Mouse (Mus musculus) midbrain, embryonic 12.5 days (tissue): ENCODE results near the gene Fpr3. TPM values are rescaled to one million over a fixed set of nuclear protein-coding genes. Genes with fewer than 3 reads are reported as not detected.
"Not testable (repeated sequence)": the region's sequence is repeated elsewhere in the genome, so short reads cannot be mapped to it uniquely, and the experiment has no call there.

Experiments
- ATAC-seq: fragments of 200-750 bp; cut with Nextera tagmentation; 2 replicates; pipeline ENCODE4 v1.8.0; 2017; ENCODE audit warnings: low read depth, moderate TSS enrichment, moderate library complexity; ENCODE audit not compliant: low FRiP score
- H3K27ac ChIP-seq: fragments of 300-500 bp; sonication (generic); replicated peaks from 2 replicates; pipeline ENCODE4 v1.5.1; 2016; ENCODE audit warnings: mild to moderate bottlenecking
- H3K27me3 ChIP-seq: fragments of 300-500 bp; sonication (generic); 2 replicates; pipeline ENCODE4 v1.6.1; 2016; ENCODE audit warnings: mild to moderate bottlenecking
- H3K36me3 ChIP-seq: fragments of 300-500 bp; sonication (generic); 2 replicates; pipeline ENCODE4 v1.6.1; 2016
- H3K4me1 ChIP-seq: fragments of 300-500 bp; sonication (generic); 2 replicates; pipeline ENCODE4 v1.6.1; 2016
- H3K4me2 ChIP-seq: fragments of 300-500 bp; sonication (generic); replicated peaks from 2 replicates; pipeline ENCODE4 v1.6.1; 2016; ENCODE audit warnings: mild to moderate bottlenecking, moderate library complexity
- H3K4me3 ChIP-seq: fragments of 300-500 bp; sonication (generic); 2 replicates; pipeline ENCODE4 v1.5.1; 2016; ENCODE audit warnings: mild to moderate bottlenecking
- H3K9ac ChIP-seq: fragments of 300-500 bp; sonication (generic); replicated peaks from 2 replicates; pipeline ENCODE4 v1.6.1; 2016; ENCODE audit warnings: mild to moderate bottlenecking, moderate library complexity
- H3K9me3 ChIP-seq: fragments of 300-500 bp; sonication (generic); 2 replicates; pipeline ENCODE4 v1.6.1; 2016; ENCODE audit warnings: mild to moderate bottlenecking
- WGBS: fragments of 180-500 bp; shearing (Covaris S2); methylation state at CpG from one replicate; pipeline ENCODE4 v1.1.7; 2016; 5-methylcytosine and 5-hydroxymethylcytosine counted together
- polyA plus RNA-seq: library from polyadenylated mRNA; unstranded; fragments of >200 nt; fragmentation: Nextera tagmentation; extraction: Ambion mirVana; gene quantifications from 2 replicates; pipeline ENCODE4 v1.2.1, GENCODE M21; 2016

The Fpr3 gene
- not detected in 2 replicates for polyA plus RNA-seq

GRCm38 (mm10) chr17:17887774-17888248, at the start of gene Fpr3, which contains the start of gene Fpr2:
Gene Fpr3, plus strand, starts transcription at chr17:17887852.
Gene Fpr2, plus strand, starts transcription at chr17:17887824.
- H3K36me3 ChIP-seq = no peaks in the 10 kb centered on the region
- no peaks in the 10 kb centered on the region for H3K27me3 ChIP-seq
- H3K27ac ChIP-seq = no peak within 1 kb of the TSS
- H3K9ac ChIP-seq = no peak within 1 kb of the TSS
- no peak within 1 kb of the TSS for H3K4me3 ChIP-seq
- ATAC-seq = no peak
- no peak within 1 kb of the TSS for H3K4me2 ChIP-seq
- no peaks in the 10 kb centered on the region for H3K9me3 ChIP-seq
- 59% methylated on average over 1 of the region's 1 CpGs for WGBS
- no peaks in the 10 kb centered on the region for H3K4me1 ChIP-seq

GRCm38 (mm10) chr17:17837919-17838701, 49.5 kb upstream of the Fpr3 start:
- peak overlapping the region; percentile 83 for H3K27ac ChIP-seq
- H3K36me3 ChIP-seq = peaks cover 43% of the 10 kb centered on the region
- H3K4me1 ChIP-seq = peaks cover 50% of the 10 kb centered on the region

GRCm38 (mm10) chr17:17839276-17839675, 48.4 kb upstream of the Fpr3 start:
- 94% methylated on average over 2 of the region's 2 CpGs for WGBS

More at GRCm38 (mm10) chr17:17837919-17838701, 49.5 kb upstream of the Fpr3 start:
- peak; percentile 97 for ATAC-seq
- H3K4me3 ChIP-seq = peak overlapping the region; percentile 51
- peak overlapping the region; percentile 62 for H3K9ac ChIP-seq
- under 1% methylated on average over 41 of the region's 43 CpGs for WGBS
- no peaks in the 10 kb centered on the region for H3K9me3 ChIP-seq
- H3K4me2 ChIP-seq = peak overlapping the region; percentile 66
- H3K27me3 ChIP-seq = no peaks in the 10 kb centered on the region

GRCm38 (mm10) chr17:17840796-17841195, 46.9 kb upstream of the Fpr3 start:
- H3K27ac ChIP-seq = no peak overlapping the region
- ATAC-seq = no peak
- H3K4me1 ChIP-seq = peaks cover 29% of the 10 kb centered on the region
- H3K36me3 ChIP-seq = peaks cover 33% of the 10 kb centered on the region
- no peaks in the 10 kb centered on the region for H3K9me3 ChIP-seq
- H3K4me3 ChIP-seq = no peak overlapping the region
- WGBS = 93% methylated on average over 7 of the region's 7 CpGs
- no peaks in the 10 kb centered on the region for H3K27me3 ChIP-seq
- no peak overlapping the region for H3K4me2 ChIP-seq
- no peak overlapping the region for H3K9ac ChIP-seq

More at GRCm38 (mm10) chr17:17839276-17839675, 48.4 kb upstream of the Fpr3 start:
- H3K4me2 ChIP-seq = no peak overlapping the region
- peaks cover 34% of the 10 kb centered on the region for H3K36me3 ChIP-seq
- no peak overlapping the region for H3K27ac ChIP-seq
- H3K9me3 ChIP-seq = no peaks in the 10 kb centered on the region
- no peak for ATAC-seq
- H3K4me3 ChIP-seq = no peak overlapping the region
- no peak overlapping the region for H3K9ac ChIP-seq
- peaks cover 42% of the 10 kb centered on the region for H3K4me1 ChIP-seq
- H3K27me3 ChIP-seq = no peaks in the 10 kb centered on the region

GRCm38 (mm10) chr17:17843534-17844261, 44.0 kb upstream of the Fpr3 start:
- Histone ChIP-seq H3K4me2 (no peak overlapping the region), H3K9ac (no peak overlapping the region), H3K27me3 (peaks cover 4% of the 10 kb centered on the region; the same call in 1 of the 2 replicates), H3K4me1 (peaks cover 7% of the 10 kb centered on the region), H3K27ac (no peak overlapping the region), H3K4me3 (no peak overlapping the region), H3K9me3 (no peaks in the 10 kb centered on the region), H3K36me3 (peaks cover 25% of the 10 kb centered on the region)
- 79% methylated on average over 27 of the region's 27 CpGs for WGBS
- peak; percentile 47 for ATAC-seq

GRCm38 (mm10) chr17:17844606-17845005, 43.0 kb upstream of the Fpr3 start:
- H3K9me3 ChIP-seq, ATAC-seq, H3K27me3 ChIP-seq, H3K9ac ChIP-seq, H3K4me3 ChIP-seq, H3K4me2 ChIP-seq, H3K27ac ChIP-seq, H3K4me1 ChIP-seq: not testable (repeated sequence)
- H3K36me3 ChIP-seq = peaks cover 21% of the 10 kb centered on the region
- 85% methylated on average over 3 of the region's 3 CpGs for WGBS

- no peak overlapping the region for H3K27ac ChIP-seq
- no peaks in the 10 kb centered on the region; the same call in 1 of the 2 replicates for H3K4me1 ChIP-seq
- H3K9ac ChIP-seq = no peak overlapping the region
- H3K36me3 ChIP-seq = peaks cover 13% of the 10 kb centered on the region
- H3K9me3 ChIP-seq = no peaks in the 10 kb centered on the region
- H3K4me2 ChIP-seq = no peak overlapping the region
- 76% methylated on average over 10 of the region's 10 CpGs for WGBS
- no peak for ATAC-seq
- H3K27me3 ChIP-seq = peaks cover 15% of the 10 kb centered on the region
- no peak overlapping the region for H3K4me3 ChIP-seq
These were observed 42.2 kb upstream of the Fpr3 start for GRCm38 (mm10) chr17:17845187-17846027.

- WGBS = 87% methylated on average over 2 of the region's 2 CpGs
- Histone ChIP-seq H3K36me3 (no peaks in the 10 kb centered on the region), H3K4me3 (no peak overlapping the region), H3K4me2 (no peak overlapping the region), H3K9me3 (no peaks in the 10 kb centered on the region), H3K27me3 (peaks cover 16% of the 10 kb centered on the region), H3K4me1 (no peaks in the 10 kb centered on the region; the same call in 1 of the 2 replicates), H3K9ac (no peak overlapping the region), H3K27ac (no peak overlapping the region)
- no peak for ATAC-seq
These were observed 38.7 kb upstream of the Fpr3 start for GRCm38 (mm10) chr17:17848988-17849387.

- H3K27me3 ChIP-seq = peaks cover 16% of the 10 kb centered on the region
- peak; percentile 44 for ATAC-seq
- H3K4me2 ChIP-seq = peak overlapping the region; percentile 30
- no peaks in the 10 kb centered on the region; the same call in 1 of the 2 replicates for H3K4me1 ChIP-seq
- H3K9ac ChIP-seq = no peak overlapping the region
- H3K9me3 ChIP-seq = no peaks in the 10 kb centered on the region
- H3K4me3 ChIP-seq = no peak overlapping the region
- WGBS = 19% methylated on average over 55 of the region's 55 CpGs
- no peaks in the 10 kb centered on the region for H3K36me3 ChIP-seq
- H3K27ac ChIP-seq = no peak overlapping the region
These were observed 37.5 kb upstream of the Fpr3 start for GRCm38 (mm10) chr17:17849906-17850712.

GRCm38 (mm10) chr17:17855064-17855838, 32.4 kb upstream of the Fpr3 start, which contains the start of gene Has1:
Gene Has1, minus strand, starts transcription at chr17:17855205.
- Histone ChIP-seq H3K4me2 (no peak within 1 kb of the TSS), H3K9me3 (no peaks in the 10 kb centered on the region), H3K9ac (no peak within 1 kb of the TSS), H3K27ac (no peak within 1 kb of the TSS), H3K36me3 (no peaks in the 10 kb centered on the region), H3K4me3 (no peak within 1 kb of the TSS), H3K27me3 (peaks cover 2% of the 10 kb centered on the region), H3K4me1 (no peaks in the 10 kb centered on the region; the same call in 1 of the 2 replicates)
- no peak for ATAC-seq
- WGBS = 63% methylated on average over 7 of the region's 8 CpGs
